Mouse (Mus musculus): ENCODE data around the gene Hyal4. TPM values are rescaled to one million over a fixed set of nuclear protein-coding genes. Genes with fewer than 3 reads are reported as not detected.
A peak's percentile ranks its signal among the peaks of the same experiment; 100 is the strongest.

The Hyal4 gene
- total RNA-seq (2021) (not detected), polyA plus RNA-seq (2012; rRNA removed) (not detected in 2 replicates)
- long read RNA-seq, result 0 reads

GRCm38 (mm10) chr6:24748029-24748428 lies at the start of gene Hyal4:
Gene Hyal4 (plus strand): TSS chr6:24748329.
- H3K79me2 ChIP-seq (replicated peaks; ENCODE audit: control insufficient read depth, insufficient read depth, low read length), result no peaks in the 10 kb centered on the region
- H3K4me1 ChIP-seq (ENCODE audit: control insufficient read depth, insufficient read depth, low read length), result no peaks in the 10 kb centered on the region
- intact Hi-C loops (cut with DNase I), result no loop called here
- no peak within 1 kb of the TSS for H3K27ac ChIP-seq
- no peak within 1 kb of the TSS for H3K4me3 ChIP-seq
- DNase-seq, result no peak
- no peak within 1 kb of the TSS for H3K9ac ChIP-seq (ENCODE audit: low read depth, low read length)
- WGBS, result 73% methylated on average over 4 of the region's 4 CpGs
- no peaks in the 10 kb centered on the region for H3K36me3 ChIP-seq (ENCODE audit: control insufficient read depth, insufficient read depth, low read length)
- TF ChIP-seq EP300 (IDR thresholded peaks at IDR 0.05; ENCODE audit: insufficient read depth, low read depth, low read length) (no peak), POLR2A (IDR thresholded peaks at IDR 0.05; ENCODE audit: insufficient read depth, low read depth, low read length) (no peak), CTCF (IDR thresholded peaks at IDR 0.05) (no peak)
- H3K27me3 ChIP-seq (ENCODE audit: control insufficient read depth, insufficient read depth, low read length), result no peaks in the 10 kb centered on the region

GRCm38 (mm10) chr6:24707090-24707489 lies 41.0 kb upstream of the Hyal4 start:
- no peaks in the 10 kb centered on the region for H3K79me2 ChIP-seq (replicated peaks; ENCODE audit: control insufficient read depth, insufficient read depth, low read length)
- TF ChIP-seq EP300 (IDR thresholded peaks at IDR 0.05; ENCODE audit: insufficient read depth, low read depth, low read length), result no peak
- H3K4me1 ChIP-seq (ENCODE audit: control insufficient read depth, insufficient read depth, low read length), result no peaks in the 10 kb centered on the region
- no peak overlapping the region for H3K9ac ChIP-seq (ENCODE audit: low read depth, low read length)
- no peak for DNase-seq
- no peak overlapping the region for H3K4me3 ChIP-seq
- WGBS, result 73% methylated on average over 5 of the region's 5 CpGs
- no peaks in the 10 kb centered on the region for H3K27me3 ChIP-seq (ENCODE audit: control insufficient read depth, insufficient read depth, low read length)
- intact Hi-C loops (cut with DNase I), result no loop called here
- no peaks in the 10 kb centered on the region for H3K36me3 ChIP-seq (ENCODE audit: control insufficient read depth, insufficient read depth, low read length)
- H3K27ac ChIP-seq, result no peak overlapping the region

- H3K27me3 ChIP-seq (ENCODE audit: control insufficient read depth, insufficient read depth, low read length), result no peaks in the 10 kb centered on the region
- intact Hi-C loops (cut with DNase I), result no loop called here
- no peak overlapping the region for H3K27ac ChIP-seq
- H3K9ac ChIP-seq (ENCODE audit: low read depth, low read length), result no peak overlapping the region
- WGBS, result 76% methylated on average over 2 of the region's 2 CpGs
- H3K79me2 ChIP-seq (replicated peaks; ENCODE audit: control insufficient read depth, insufficient read depth, low read length), result no peaks in the 10 kb centered on the region
- no peaks in the 10 kb centered on the region for H3K36me3 ChIP-seq (ENCODE audit: control insufficient read depth, insufficient read depth, low read length)
- no peak overlapping the region for H3K4me3 ChIP-seq
- no peak for DNase-seq
- TF ChIP-seq POLR2A (IDR thresholded peaks at IDR 0.05; ENCODE audit: insufficient read depth, low read depth, low read length), result no peak
- H3K4me1 ChIP-seq (ENCODE audit: control insufficient read depth, insufficient read depth, low read length), result no peaks in the 10 kb centered on the region
These were observed 40.6 kb upstream of the Hyal4 start for GRCm38 (mm10) chr6:24707499-24707898.

GRCm38 (mm10) chr6:24721317-24722099 lies 26.6 kb upstream of the Hyal4 start:
- WGBS, result 25% methylated on average over 13 of the region's 13 CpGs
- Histone ChIP-seq H3K36me3 (ENCODE audit: control insufficient read depth, insufficient read depth, low read length) (no peaks in the 10 kb centered on the region), H3K4me3 (no peak overlapping the region), H3K27ac (no peak overlapping the region), H3K9ac (ENCODE audit: low read depth, low read length) (no peak overlapping the region), H3K4me1 (ENCODE audit: control insufficient read depth, insufficient read depth, low read length) (no peaks in the 10 kb centered on the region), H3K27me3 (ENCODE audit: control insufficient read depth, insufficient read depth, low read length) (no peaks in the 10 kb centered on the region), H3K79me2 (replicated peaks; ENCODE audit: control insufficient read depth, insufficient read depth, low read length) (no peaks in the 10 kb centered on the region)
- DNase-seq, result peak in 1 of 2 experiments; percentile 27
- intact Hi-C loops (cut with DNase I), result loop anchor here (5.0 to 10.0 kb wide), 5 partner anchors 54 to 189 kb away; partner anchors contain the start of gene Wasl
- TF ChIP-seq POLR2A (IDR thresholded peaks at IDR 0.05; ENCODE audit: insufficient read depth, low read depth, low read length) (no peak), EP300 (IDR thresholded peaks at IDR 0.05; ENCODE audit: insufficient read depth, low read depth, low read length) (no peak), CTCF (IDR thresholded peaks at IDR 0.05) (peak; percentile 69)

- DNase-seq, result no peak
- H3K79me2 ChIP-seq (replicated peaks; ENCODE audit: control insufficient read depth, insufficient read depth, low read length), result no peaks in the 10 kb centered on the region
- WGBS, result 31% methylated on average over 1 of the region's 1 CpGs
- no peaks in the 10 kb centered on the region for H3K27me3 ChIP-seq (ENCODE audit: control insufficient read depth, insufficient read depth, low read length)
- TF ChIP-seq EP300 (IDR thresholded peaks at IDR 0.05; ENCODE audit: insufficient read depth, low read depth, low read length), result no peak
- no peak for TF ChIP-seq POLR2A (IDR thresholded peaks at IDR 0.05; ENCODE audit: insufficient read depth, low read depth, low read length)
- TF ChIP-seq CTCF (IDR thresholded peaks at IDR 0.05), result no peak
- H3K9ac ChIP-seq (ENCODE audit: low read depth, low read length), result no peak overlapping the region
- H3K27ac ChIP-seq, result no peak overlapping the region
- intact Hi-C loops (cut with DNase I), result loop anchor here (10.0 kb wide), 1 partner anchor 167 kb away; no protein-coding TSS in a partner anchor
- no peaks in the 10 kb centered on the region for H3K4me1 ChIP-seq (ENCODE audit: control insufficient read depth, insufficient read depth, low read length)
- no peaks in the 10 kb centered on the region for H3K36me3 ChIP-seq (ENCODE audit: control insufficient read depth, insufficient read depth, low read length)
- no peak overlapping the region for H3K4me3 ChIP-seq
These were observed 20.0 kb upstream of the Hyal4 start for GRCm38 (mm10) chr6:24728130-24728529.

- Histone ChIP-seq H3K4me1 (ENCODE audit: control insufficient read depth, insufficient read depth, low read length) (no peaks in the 10 kb centered on the region), H3K27me3 (ENCODE audit: control insufficient read depth, insufficient read depth, low read length) (no peaks in the 10 kb centered on the region), H3K9ac (ENCODE audit: low read depth, low read length) (no peak within 1 kb of the TSS), H3K36me3 (ENCODE audit: control insufficient read depth, insufficient read depth, low read length) (no peaks in the 10 kb centered on the region), H3K4me3 (no peak within 1 kb of the TSS), H3K79me2 (replicated peaks; ENCODE audit: control insufficient read depth, insufficient read depth, low read length) (no peaks in the 10 kb centered on the region), H3K27ac (no peak within 1 kb of the TSS)
- no peak for TF ChIP-seq EP300 (IDR thresholded peaks at IDR 0.05; ENCODE audit: insufficient read depth, low read depth, low read length)
- no peak for TF ChIP-seq CTCF (IDR thresholded peaks at IDR 0.05)
- TF ChIP-seq POLR2A (IDR thresholded peaks at IDR 0.05; ENCODE audit: insufficient read depth, low read depth, low read length), result no peak
- DNase-seq, result no peak
- intact Hi-C loops (cut with DNase I), result no loop called here
- 69% methylated on average over 3 of the region's 3 CpGs for WGBS
These were observed 15.2 kb upstream of the Hyal4 start, which contains the start of gene Hyal6 for GRCm38 (mm10) chr6:24732945-24733344. Gene Hyal6 (plus strand): TSS chr6:24733245.
